Mouse (Mus musculus) cerebellum, adult 8-10 months (tissue): ENCODE results near the gene Zdhhc16.
"Not testable (repeated sequence)": the region's sequence is repeated elsewhere in the genome, so short reads cannot be mapped to it uniquely, and the experiment has no call there.

Experiments
- DNase-seq: peaks from one replicate; pipeline ENCODE4 v3.0.0; 2022

The Zdhhc16 gene

DNA sequence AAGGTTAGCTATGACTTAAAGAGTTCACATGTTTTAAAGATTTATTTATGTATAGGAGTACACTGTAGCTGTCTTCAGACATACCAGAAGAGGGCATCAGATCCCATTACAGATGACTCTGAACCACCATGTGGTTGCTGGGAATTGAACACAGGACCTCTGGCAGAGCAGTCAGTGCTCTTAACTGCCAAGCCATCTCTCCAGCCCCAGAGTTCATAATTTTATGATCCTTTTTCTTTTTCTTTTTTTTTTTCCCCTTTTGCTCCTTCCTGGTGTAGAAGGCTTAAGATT, 18.7 kb upstream of the Zdhhc16 start:
- DNase-seq: not testable (repeated sequence)

DNA sequence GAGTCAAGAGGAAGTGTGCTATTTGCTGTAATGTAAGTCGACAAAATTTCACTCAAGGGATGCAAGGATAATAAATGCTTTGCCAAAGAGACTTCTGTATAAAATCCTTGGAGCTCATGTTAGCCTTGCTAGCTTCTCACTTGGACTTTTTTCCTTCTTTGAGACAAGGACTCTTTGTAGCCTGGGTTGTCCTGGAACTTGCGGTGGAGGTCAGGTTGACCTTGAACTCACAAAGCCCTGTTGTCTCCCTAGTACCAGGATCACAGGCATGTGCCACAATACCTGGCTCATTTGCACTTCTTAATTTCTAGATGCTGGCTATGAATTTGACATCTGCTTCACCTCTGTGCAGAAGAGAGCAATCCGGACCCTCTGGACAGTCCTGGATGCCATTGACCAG, 18.0 kb upstream of the Zdhhc16 start:
- no peak for DNase-seq

DNA sequence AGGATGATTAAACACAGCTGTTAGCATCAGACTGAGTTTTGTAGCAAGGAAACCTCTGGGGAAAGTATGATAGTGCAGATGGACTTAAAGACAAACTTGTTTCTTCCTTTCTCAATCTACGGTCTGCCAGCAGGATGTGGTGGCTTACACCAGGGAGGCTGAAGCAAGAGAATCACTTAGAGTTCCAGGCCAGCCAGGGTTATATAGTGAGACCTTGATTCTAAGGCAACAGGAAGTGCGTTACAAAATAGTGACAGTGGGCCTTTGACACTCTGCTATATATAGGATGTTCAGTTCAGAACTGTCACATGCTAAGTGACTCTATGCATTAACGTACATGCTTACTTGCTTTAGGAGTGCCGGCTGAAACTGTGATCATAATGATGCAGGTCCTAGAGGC, 16.4 kb upstream of the Zdhhc16 start:
- no peak for DNase-seq

- no peak for DNase-seq
These were observed 13.8 kb upstream of the Zdhhc16 start for GRCm38 (mm10) chr19:41919471-41919870.

- no peak for DNase-seq
These were observed 12.7 kb upstream of the Zdhhc16 start for GRCm38 (mm10) chr19:41920412-41921067.

- no peak for DNase-seq
These were observed 594 bp upstream of the Zdhhc16 start for GRCm38 (mm10) chr19:41932686-41933085.

- DNase-seq: no peak
These were observed 844 bp downstream of the Zdhhc16 start for GRCm38 (mm10) chr19:41934124-41934523.

- DNase-seq: no peak
These were observed 2.6 kb downstream of the Zdhhc16 start for GRCm38 (mm10) chr19:41935921-41936320.

DNA sequence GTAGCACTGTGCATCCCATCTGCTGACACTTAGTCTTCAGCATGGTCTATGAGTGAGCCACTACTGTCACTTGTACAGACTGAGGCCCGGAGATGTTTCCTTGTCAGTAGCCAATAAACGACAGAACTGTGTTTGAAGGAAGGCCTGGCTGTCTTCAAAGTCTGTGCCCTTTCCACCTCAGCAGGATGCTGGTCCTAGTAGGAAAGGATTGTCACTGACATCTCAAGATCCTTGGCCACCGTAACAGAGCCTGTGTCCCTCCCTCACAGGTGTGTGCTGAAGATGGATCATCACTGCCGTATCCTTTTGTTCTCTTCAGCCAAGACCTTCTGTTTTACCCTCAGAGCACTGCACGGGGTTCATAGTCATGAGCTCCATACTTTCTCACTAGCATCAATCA, 5.3 kb downstream of the Zdhhc16 start:
- no peak for DNase-seq

- DNase-seq: no peak
These were observed 10.6 kb downstream of the Zdhhc16 start for GRCm38 (mm10) chr19:41943841-41944240.

DNA sequence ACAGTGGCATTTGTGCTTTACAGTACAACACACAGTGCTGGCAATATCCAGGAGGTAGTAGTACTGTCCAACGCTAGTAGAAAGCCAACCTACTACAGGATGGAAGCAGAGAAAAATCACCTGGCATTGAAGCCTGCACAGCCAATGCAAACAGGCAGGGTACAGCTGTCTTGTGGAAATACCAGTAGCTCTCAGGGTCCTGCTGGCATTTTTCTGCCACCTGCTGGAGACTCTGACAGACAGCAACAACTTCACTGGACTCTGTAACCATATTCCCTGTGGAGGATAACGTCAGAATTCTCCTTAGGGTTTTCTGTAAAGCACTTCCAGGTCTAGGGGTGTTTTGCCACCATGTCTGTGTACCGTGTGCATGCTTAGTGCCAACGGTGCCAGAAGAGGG, 19.0 kb downstream of the Zdhhc16 start:
- no peak for DNase-seq

DNA sequence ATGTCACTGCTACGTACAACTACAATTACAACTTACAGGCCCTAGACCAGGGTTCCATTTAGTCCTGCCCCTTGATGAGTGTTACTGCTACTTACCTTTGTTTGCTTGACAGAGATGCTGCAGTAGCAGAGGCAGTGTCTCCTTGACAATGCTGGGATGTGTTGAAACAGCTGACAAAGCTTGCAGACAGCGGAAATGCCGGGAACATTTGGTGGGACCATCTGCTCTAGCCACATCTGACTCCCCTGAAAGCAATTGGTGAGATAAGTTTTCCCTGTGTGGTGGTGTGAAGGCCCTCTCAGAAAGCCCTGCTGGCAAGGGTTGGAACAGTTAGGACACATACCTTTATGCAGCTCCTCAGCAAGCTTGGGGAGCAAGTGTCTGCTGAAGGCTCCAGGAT, 20.3 kb downstream of the Zdhhc16 start:
- DNase-seq: no peak

DNA sequence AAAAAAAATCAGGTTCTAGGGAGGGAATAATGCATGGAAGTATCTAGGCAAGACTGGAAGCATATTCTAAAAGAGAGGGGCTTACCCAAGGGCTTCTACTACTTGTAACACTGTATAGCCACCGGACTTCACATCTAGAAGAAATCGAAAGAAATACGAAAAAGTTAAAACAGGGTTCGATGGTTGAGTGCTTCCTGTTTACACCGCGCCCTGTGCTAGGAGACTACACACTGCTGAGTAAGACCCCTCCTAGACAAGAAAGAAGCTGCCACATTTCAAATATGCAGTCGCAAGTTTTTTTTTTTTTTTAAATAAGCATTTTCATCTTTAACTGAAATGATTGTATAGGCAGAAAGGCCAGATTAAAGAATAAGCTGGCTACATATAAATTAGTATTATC, 36.3 kb downstream of the Zdhhc16 start:
- no peak for DNase-seq

- no peak for DNase-seq
These were observed 40.9 kb downstream of the Zdhhc16 start for GRCm38 (mm10) chr19:41973891-41974794.

- no peak for DNase-seq
These were observed 47.1 kb downstream of the Zdhhc16 start for GRCm38 (mm10) chr19:41980422-41980818.

- DNase-seq: peak; percentile 99
These were observed 47.7 kb downstream of the Zdhhc16 start, which contains the start of gene Mms19 for GRCm38 (mm10) chr19:41980819-41981594. TSS of gene Mms19 (minus strand) at chr19:41981157.

- DNase-seq: no peak
These were observed 48.3 kb downstream of the Zdhhc16 start, which contains the start of gene Ubtd1 for GRCm38 (mm10) chr19:41981595-41981927. TSS of gene Ubtd1 (plus strand) at chr19:41981763.

- peak; percentile 76 for DNase-seq
These were observed 48.9 kb downstream of the Zdhhc16 start for GRCm38 (mm10) chr19:41981931-41982790.

GRCm38 (mm10) chr19:41982791-41983150, 49.5 kb downstream of the Zdhhc16 start:
- no peak for DNase-seq

DNA sequence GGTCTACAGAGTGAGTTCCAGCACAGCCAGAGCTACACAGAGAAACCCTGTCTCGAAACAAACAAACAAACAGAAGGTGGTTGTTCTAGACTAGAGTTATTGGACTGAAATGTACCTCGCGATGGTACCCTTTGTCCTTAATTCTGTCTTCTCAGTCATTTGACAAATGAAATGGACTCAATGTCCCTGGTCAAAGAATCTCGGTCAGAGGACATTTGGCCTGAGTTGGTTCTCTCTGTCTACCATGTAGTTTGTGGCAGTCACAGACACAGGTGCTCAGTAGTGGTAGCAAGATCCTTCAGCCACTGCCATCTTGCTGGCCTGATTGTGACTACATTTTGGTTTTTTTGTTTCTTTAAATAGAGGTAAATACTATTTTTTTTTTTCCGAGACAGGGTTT, 52.7 kb downstream of the Zdhhc16 start:
- no peak for DNase-seq

DNA sequence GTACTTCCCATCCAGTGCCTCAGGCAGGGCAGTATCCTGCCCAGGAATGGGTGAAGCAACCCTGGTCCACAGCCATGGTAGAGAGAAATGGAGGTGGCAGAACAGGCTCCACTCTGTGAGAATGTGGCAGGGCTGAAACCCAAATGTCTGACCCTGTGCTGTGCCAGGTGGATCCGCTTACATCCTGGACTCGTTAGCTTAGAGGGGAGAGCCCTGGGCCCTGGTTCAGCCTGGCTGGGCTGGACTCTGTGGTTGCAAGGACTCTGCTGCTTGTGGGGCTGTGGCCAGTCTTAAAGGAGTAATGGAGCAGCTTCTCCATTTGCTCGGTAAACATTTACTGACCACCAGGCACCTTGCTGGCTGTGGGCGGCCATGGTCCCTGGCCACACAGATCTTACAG, 53.9 kb downstream of the Zdhhc16 start:
- DNase-seq: no peak

GRCm38 (mm10) chr19:41989810-41990209, 56.5 kb downstream of the Zdhhc16 start:
- no peak for DNase-seq
